Mouse (Mus musculus) lung, postnatal 4 days (tissue): ENCODE measurements around the gene Nrxn1.

Experiments used
- DNase-seq, 2 experiments: peaks; one replicate each; pipeline ENCODE4 v3.0.0; 2021

The Nrxn1 gene

GRCm38 (mm10) chr17:90060872-90061271, 1032.0 kb downstream of the Nrxn1 start:
- DNase-seq, result no peak

GRCm38 (mm10) chr17:90060168-90060567, 1032.7 kb downstream of the Nrxn1 start:
- DNase-seq, result no peak

GRCm38 (mm10) chr17:90059320-90060111, 1033.4 kb downstream of the Nrxn1 start:
- DNase-seq, result no peak

- DNase-seq, result no peak
Observed at GRCm38 (mm10) chr17:90054312-90054711, 1038.6 kb downstream of the Nrxn1 start.

GRCm38 (mm10) chr17:90039316-90039715, 1053.6 kb downstream of the Nrxn1 start:
- no peak for DNase-seq

GRCm38 (mm10) chr17:90032416-90032815, 1060.5 kb downstream of the Nrxn1 start:
- DNase-seq, result no peak

GRCm38 (mm10) chr17:90016636-90017035, 1076.2 kb downstream of the Nrxn1 start:
- DNase-seq, result no peak

GRCm38 (mm10) chr17:90011761-90012160, 1081.1 kb downstream of the Nrxn1 start:
- no peak for DNase-seq

- no peak for DNase-seq
Observed at GRCm38 (mm10) chr17:90007438-90008109, 1085.3 kb downstream of the Nrxn1 start.

GRCm38 (mm10) chr17:89990651-89991050, 1102.2 kb downstream of the Nrxn1 start:
- no peak for DNase-seq
